Mouse (Mus musculus) myocyte (in vitro differentiated cells): ENCODE measurements around the gene Itpr1.

ENCODE experiments used
- CEBPB ChIP-seq: IDR thresholded peaks from 2 replicates; pipeline ENCODE4 v1.6.1; 2011; ENCODE audit warnings: mild to moderate bottlenecking, moderate library complexity; ENCODE audit not compliant: poor library complexity, insufficient read depth, severe bottlenecking
- MYOG ChIP-seq, 3 experiments: IDR thresholded peaks; one replicate each; pipeline ENCODE4 v1.6.1; 2011; ENCODE audit warnings: control low read depth in 2 of 3, low read depth in 2 of 3, mild to moderate bottlenecking in 2 of 3; ENCODE audit not compliant: insufficient read length in 2 of 3, control insufficient read depth in 1 of 3, insufficient read depth in 1 of 3
- POLR2A ChIP-seq: IDR thresholded peaks from one replicate; pipeline ENCODE4 v1.6.1; 2011; ENCODE audit warnings: low read depth, mild to moderate bottlenecking, control low read depth, moderate library complexity; ENCODE audit not compliant: insufficient read length
- TCF12 ChIP-seq: IDR thresholded peaks from one replicate; pipeline ENCODE4 v1.6.1; 2011; ENCODE audit warnings: mild to moderate bottlenecking, control low read depth; ENCODE audit not compliant: poor library complexity, insufficient read depth, severe bottlenecking
- USF1 ChIP-seq: IDR thresholded peaks from one replicate; pipeline ENCODE4 v1.6.1; 2011; ENCODE audit warnings: low read depth, mild to moderate bottlenecking, control low read depth, moderate library complexity

GRCm38 (mm10) chr6:108338362-108338761 is 125.5 kb downstream of the Itpr1 start:
- TF ChIP-seq USF1 (no peak), MYOG (IDR thresholded peaks at IDR 0.05; ENCODE audit: control insufficient read depth in 1 of 3, insufficient read depth in 1 of 3, insufficient read length in 2 of 3, low read depth in 2 of 3) (no peak), POLR2A (no peak), CEBPB (no peak), TCF12 (no peak)
